Mouse (Mus musculus) lung, postnatal 36 days (tissue): ENCODE results near the gene Acat3.
"Not testable (repeated sequence)": the region's sequence is repeated elsewhere in the genome, so short reads cannot be mapped to it uniquely, and the experiment has no call there.

Experiments
- DNase-seq: peaks from one replicate; pipeline ENCODE4 v3.0.0; 2022; ENCODE audit warnings: mixed read lengths

The Acat3 gene

GRCm38 (mm10) chr17:12916588-12917380 lies 23.6 kb downstream of the Acat3 start:
- peak; percentile 50 for DNase-seq

GRCm38 (mm10) chr17:12915881-12916583 lies 24.4 kb downstream of the Acat3 start, which contains the start of gene Mrpl18:
Gene Mrpl18, minus strand, starts transcription at chr17:12916345.
- DNase-seq: peak; percentile 100

- no peak for DNase-seq
These were observed 24.9 kb downstream of the Acat3 start, which contains the start of gene Tcp1 for GRCm38 (mm10) chr17:12915488-12915880. Gene Tcp1, plus strand, starts transcription at chr17:12915701.

DNA sequence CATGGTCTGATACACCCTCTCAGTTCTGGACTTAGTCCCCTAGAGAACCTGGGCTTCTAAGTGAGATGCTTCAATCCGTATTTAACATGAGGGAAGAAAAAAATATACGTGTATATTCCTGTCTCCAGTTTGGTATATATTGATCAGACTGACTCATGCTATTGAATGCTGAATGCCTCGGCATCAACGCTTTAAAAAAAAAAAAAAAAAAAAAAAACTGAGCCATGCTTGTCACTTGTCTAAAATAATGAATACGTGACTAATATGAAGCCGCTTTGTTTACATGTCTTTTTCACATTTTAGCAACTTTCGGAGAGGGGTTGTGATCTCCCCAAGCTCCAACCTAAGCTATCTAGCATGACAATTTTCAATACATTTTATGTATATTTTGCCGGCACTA lies 30.0 kb downstream of the Acat3 start:
- no peak for DNase-seq

- DNase-seq: no peak
These were observed 30.8 kb downstream of the Acat3 start, which contains the start of gene Pnldc1 for GRCm38 (mm10) chr17:12909361-12910280. Gene Pnldc1, minus strand, starts transcription at chr17:12910230.

DNA sequence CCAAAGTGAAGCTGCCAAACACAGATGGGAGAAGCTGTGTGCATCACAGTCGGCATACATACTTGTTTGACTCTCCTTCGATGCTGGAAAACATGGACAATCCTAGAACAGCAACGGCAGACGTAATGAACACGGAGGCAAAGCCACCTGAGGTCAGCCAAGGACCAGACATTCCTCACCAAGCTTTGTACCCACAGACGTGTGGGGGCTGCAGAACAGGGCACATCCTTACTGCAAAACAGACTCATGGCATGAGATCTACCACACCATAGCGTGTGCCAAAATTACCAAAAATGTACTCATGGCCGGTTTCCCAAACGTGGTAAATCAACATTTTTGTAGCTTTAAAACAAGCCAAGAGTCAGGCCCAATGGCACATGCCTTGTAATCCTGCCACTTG lies 34.0 kb downstream of the Acat3 start:
- no peak for DNase-seq

DNA sequence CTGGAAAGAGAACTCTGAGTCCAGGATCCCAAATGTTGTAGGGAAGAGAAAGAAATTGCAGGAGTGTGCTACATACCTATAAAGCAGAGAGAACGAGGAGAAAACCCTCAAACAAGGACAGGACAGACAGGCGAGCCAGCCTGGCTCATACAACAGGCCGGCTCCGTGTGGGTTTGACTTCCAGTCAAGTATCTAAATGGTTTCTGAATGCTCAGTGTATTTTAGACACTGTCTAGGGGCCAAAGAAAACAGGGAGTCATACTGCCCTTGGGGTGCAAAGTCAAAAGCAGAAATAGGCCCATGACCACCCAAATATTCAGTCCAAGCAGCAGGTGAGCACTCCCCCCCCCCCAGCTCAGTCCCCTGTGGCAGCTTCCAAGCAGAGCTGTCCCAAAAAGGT lies 34.6 kb downstream of the Acat3 start:
- no peak for DNase-seq

- DNase-seq: no peak
These were observed 36.1 kb downstream of the Acat3 start for GRCm38 (mm10) chr17:12904349-12904748.

DNA sequence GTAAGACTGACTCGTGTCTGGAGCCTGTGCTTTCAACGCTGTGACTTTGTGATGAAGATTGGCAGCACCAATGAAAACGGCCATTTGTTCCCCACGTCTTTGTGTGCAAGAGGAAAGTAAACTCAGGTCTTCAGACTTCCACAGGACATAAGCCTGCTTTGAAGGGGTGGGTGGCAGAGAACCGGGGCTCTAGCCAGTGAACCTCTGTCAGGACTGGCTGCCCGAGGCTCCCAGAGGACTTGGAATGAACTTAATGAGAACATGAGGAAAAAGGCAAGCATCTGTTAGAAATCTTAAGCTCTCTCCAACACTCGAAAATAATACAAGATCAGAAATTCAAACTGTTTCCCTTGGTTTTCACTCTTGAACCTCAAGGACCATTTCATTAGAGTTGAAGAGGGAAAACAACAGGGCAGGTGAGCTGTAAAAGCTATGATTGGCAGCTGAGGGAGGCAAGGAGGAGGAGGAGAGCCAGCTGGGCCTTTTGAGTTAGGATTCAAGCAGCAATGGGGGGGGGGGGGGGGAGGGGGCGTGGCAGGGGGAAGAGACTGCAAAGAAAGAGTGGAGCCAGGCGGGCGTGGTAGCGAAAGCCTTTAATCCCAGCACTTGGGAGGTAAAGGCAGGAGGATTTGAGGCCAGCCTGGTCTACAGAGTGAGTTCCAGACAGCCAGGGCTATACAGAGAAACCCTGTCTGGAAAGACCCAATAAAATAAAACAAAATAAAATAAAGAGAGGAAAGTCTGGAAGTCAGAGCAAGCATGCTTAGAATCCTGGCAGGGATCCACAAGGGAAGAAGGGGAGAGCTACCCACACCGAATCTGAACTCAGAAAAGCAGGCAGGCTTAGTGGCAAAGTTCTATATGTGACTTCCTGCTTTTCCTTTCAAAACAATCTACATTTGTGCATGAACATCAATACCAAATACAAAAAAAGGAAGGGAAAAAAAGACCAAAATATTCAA lies 36.7 kb downstream of the Acat3 start:
- DNase-seq: peak; percentile 70

DNA sequence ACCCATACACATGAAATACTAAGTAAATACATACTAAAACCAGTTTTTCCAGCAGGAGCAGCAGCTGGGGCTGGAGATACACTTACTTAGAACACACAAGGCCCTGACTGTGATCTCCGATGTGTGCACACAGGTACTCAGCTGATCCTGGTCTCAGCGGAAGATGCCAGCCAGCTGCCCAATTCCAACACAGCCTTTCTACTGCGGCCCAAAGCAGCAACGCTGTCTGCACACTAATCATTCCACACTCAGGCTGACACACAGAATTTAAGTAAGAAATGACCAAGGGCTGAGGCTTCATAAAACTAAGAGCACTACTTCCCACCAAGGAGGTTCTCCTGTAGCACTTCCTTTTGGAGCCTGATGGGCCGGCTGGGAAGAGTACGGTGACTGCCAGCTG lies 38.1 kb downstream of the Acat3 start:
- no peak for DNase-seq

DNA sequence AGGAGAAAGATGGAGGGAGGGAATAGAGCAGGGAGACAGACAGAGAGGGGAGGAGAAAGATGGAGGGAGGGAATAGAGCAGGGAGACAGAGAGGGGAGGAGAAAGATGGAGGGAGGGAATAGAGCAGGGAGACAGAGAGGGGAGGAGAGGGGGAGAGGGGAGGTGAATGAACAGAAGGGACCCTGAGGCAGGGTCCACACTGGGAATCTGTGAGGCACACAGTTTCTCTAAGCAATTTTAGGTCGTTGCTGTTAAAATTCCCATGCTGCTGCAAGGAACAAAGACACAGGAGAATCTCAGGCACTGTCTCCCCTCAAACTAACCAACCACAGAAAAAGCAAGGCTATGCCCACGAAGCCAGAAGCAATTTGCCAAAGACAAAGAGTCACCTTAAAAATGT lies 41.8 kb downstream of the Acat3 start:
- not testable (repeated sequence) for DNase-seq

- DNase-seq: no peak
These were observed 42.7 kb downstream of the Acat3 start for GRCm38 (mm10) chr17:12897674-12898073.

GRCm38 (mm10) chr17:12892033-12892432 lies 48.4 kb downstream of the Acat3 start:
- DNase-seq: no peak

DNA sequence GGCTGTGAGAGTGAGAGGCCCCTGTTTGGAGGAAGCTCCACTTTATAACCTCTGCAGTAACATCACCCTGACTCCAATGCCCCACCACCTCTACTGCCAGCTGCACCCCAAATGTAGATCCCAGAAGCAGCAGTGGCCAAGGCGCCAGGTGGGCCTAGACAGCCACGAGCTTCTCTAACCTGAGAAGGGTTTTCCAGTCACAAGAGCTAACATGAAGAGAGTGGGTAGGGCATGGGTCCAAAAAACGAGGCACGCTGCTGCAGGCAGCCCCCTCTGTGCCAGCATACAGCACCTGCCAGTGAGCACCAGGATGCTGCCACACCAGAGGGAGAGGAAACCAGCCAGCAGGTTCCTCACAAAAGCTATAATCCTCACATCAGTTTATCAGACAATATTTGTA lies 49.3 kb downstream of the Acat3 start:
- DNase-seq: no peak

GRCm38 (mm10) chr17:12887021-12887775 lies 53.2 kb downstream of the Acat3 start:
- DNase-seq: peak; percentile 12

DNA sequence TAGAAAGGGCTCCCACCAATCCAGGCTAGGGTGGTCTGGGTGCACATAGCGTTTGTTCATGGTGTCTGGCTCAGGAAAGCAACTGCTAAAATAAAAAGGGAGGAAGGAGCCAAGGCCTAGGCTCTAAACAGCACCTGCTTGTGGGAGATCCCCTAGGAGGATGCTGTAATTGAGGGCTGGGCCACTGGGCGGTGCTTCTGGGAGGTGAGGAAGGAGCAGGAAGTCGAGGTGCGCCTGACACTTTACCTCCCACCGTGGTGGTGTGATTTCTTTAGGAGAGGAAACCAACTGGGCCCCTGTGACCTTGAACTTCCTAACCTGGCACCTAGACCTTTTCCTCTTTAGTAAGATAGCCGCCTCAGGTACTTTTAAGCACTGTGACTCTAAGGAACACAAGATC lies 53.8 kb downstream of the Acat3 start:
- DNase-seq: no peak

DNA sequence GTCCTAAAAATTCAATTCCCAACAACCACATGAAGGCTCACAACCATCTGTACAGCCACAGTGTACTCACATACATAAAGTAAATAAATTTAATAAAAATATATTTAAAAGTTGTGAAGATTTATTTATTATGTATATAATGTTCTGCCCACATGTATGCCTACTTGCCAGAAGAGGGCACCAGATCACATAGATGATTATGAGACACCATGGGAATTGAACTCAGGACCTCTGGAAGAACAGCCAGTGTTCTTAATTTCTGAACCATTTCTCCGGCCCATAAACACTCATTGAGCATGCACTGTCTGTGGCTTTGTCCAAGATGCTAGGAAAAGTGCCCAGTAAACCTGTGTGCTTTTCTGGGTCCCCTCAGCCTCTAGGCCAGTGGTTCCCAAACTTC lies 59.2 kb downstream of the Acat3 start:
- DNase-seq: no peak

GRCm38 (mm10) chr17:12880178-12880577 lies 60.2 kb downstream of the Acat3 start:
- peak; percentile 93 for DNase-seq

DNA sequence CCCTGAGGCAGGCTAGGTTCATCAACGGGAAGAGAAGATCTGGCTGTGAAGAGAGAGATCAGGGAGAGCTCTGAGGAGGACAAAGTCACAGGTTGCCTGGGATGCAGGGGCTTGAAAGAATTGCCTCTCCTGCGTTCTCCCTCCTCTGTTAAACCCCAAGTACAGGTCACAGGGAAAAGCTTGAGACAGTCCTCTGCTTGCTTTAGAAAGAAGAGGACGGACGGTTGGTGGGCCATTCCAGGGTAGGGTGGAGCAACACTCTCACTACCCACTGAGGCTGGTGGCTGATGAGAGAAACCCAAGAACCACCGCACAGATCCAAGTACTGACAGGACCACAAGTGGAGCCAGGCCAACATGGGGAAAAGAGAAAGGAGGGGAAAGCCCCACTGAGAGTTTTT lies 64.7 kb downstream of the Acat3 start, which contains the start of gene Mrgprh:
Mrgprh (plus strand) TSS at position 301 of the 400 bp plus-strand sequence.
- DNase-seq: no peak
